Mouse (Mus musculus): ENCODE measurements around the gene Sap18b. TPM values are rescaled to one million over a fixed set of nuclear protein-coding genes. Genes with fewer than 3 reads are reported as not detected.

The Sap18b gene
- total and polyA plus RNA-seq, 2 experiments from 2014 or later, result 67.4 to 305 TPM

DNA sequence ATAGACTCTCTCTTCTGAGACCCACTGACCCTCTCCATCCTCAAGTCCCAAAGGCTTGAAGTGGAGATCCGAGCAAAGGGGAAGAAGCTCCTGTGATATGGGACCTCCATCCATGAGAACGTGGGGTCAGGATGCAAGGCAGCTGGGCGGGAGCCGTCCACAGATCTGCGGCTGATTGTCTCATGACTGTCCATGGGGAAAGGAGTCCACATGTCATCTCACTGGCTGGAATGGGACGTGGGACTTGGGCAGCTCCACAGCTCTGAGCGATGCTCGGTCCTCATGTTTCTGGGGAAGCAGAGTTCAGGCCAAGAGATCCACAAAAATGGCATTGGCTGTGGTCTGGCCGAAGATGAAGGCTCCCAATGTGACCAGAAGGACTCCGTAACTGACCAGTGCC lies 12.1 kb downstream of the Sap18b start:
- TF ChIP-seq CTCF (IDR thresholded peaks at IDR 0.05; ENCODE audit: low read depth), result no peak
- Histone ChIP-seq H3K27ac (ENCODE audit: low read depth, low read length) (no peak overlapping the region), H3K4me3 (ENCODE audit: low read depth, low read length) (no peak overlapping the region), H3K4me2 (ENCODE audit: low read depth) (no peak overlapping the region), H3K4me1 (ENCODE audit: insufficient read depth) (0 out of 2 replicates have a peak, but pooled peaks cover 7% of the 10 kb centered on the region), H3K9me3 (ENCODE audit: low read length) (no peaks in the 10 kb centered on the region), H3K27me3 (ENCODE audit: insufficient read depth, low read length) (no peaks in the 10 kb centered on the region), H3K36me3 (ENCODE audit: insufficient read depth) (peaks cover 21% of the 10 kb centered on the region), H3K9ac (no peak overlapping the region)
- WGBS, result 93% methylated on average over 10 of the region's 10 CpGs
- DNase-seq, result no peak
- no peak for ATAC-seq

DNA sequence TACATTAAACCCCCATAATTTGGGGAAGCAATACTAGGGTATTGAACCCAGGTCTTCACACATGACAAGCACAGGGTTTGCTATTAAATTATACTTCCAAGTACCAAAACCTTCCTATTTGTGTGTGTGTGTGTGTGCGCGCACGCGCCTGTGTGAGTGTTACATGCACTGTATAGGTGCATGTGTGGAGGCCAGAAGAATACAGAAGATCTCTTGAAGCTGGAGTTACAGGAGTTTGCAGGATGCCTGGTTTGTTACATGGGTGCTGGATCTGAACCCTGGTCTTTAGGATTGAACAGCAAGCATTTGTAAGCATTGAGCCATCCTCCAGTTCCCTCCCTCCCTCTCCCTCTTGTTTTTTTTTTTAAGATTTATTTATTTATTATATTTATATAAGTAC lies 14.1 kb downstream of the Sap18b start:
- H3K4me3 ChIP-seq (ENCODE audit: low read depth, low read length), result no peak overlapping the region
- WGBS, result over 99% methylated on average over 4 of the region's 4 CpGs
- H3K27ac ChIP-seq (ENCODE audit: low read depth, low read length), result no peak overlapping the region
- TF ChIP-seq CTCF (IDR thresholded peaks at IDR 0.05; ENCODE audit: low read depth), result no peak
- H3K4me1 ChIP-seq (ENCODE audit: insufficient read depth), result no peaks in the 10 kb centered on the region
- H3K9me3 ChIP-seq (ENCODE audit: low read length), result no peaks in the 10 kb centered on the region
- no peaks in the 10 kb centered on the region for H3K27me3 ChIP-seq (ENCODE audit: insufficient read depth, low read length)
- DNase-seq (no peak), ATAC-seq (no peak)
- H3K36me3 ChIP-seq (ENCODE audit: insufficient read depth), result peaks cover 31% of the 10 kb centered on the region
- no peak overlapping the region for H3K9ac ChIP-seq
- no peak overlapping the region for H3K4me2 ChIP-seq (ENCODE audit: low read depth)

DNA sequence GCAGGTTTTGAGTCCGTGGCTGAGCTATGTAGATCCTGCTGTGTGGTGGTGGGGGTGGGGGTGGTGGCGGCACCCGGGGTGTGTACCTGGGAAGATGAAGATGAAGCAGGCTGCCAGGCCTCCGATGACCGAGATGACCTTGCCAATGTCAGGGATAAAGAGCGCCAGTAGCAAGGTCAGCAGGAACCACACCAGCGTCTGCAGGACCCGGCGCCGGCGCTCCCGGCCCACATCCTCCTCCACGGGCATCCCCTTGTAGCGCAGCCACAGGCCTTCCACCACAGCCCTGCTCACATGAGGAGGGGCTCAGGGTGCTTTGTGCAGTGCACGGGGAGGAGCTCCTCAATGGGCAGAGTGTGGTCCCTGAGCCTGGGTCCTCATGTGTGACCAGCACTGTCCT lies 16.3 kb downstream of the Sap18b start:
- ATAC-seq (0 out of 2 replicates have a peak, but pooled peaks have one; percentile 5), DNase-seq (no peak)
- Histone ChIP-seq H3K27ac (ENCODE audit: low read depth, low read length) (no peak overlapping the region), H3K27me3 (ENCODE audit: insufficient read depth, low read length) (no peaks in the 10 kb centered on the region), H3K36me3 (ENCODE audit: insufficient read depth) (peaks cover 51% of the 10 kb centered on the region), H3K4me2 (ENCODE audit: low read depth) (no peak overlapping the region), H3K4me3 (ENCODE audit: low read depth, low read length) (no peak overlapping the region), H3K4me1 (ENCODE audit: insufficient read depth) (no peaks in the 10 kb centered on the region), H3K9ac (no peak overlapping the region), H3K9me3 (ENCODE audit: low read length) (no peaks in the 10 kb centered on the region)
- WGBS, result 91% methylated on average over 15 of the region's 15 CpGs
- no peak for TF ChIP-seq CTCF (IDR thresholded peaks at IDR 0.05; ENCODE audit: low read depth)

GRCm38 (mm10) chr8:95843968-95844367 lies 18.8 kb downstream of the Sap18b start:
- WGBS, result 92% methylated on average over 6 of the region's 6 CpGs
- no peaks in the 10 kb centered on the region for H3K27me3 ChIP-seq (ENCODE audit: insufficient read depth, low read length)
- H3K4me3 ChIP-seq (ENCODE audit: low read depth, low read length), result no peak overlapping the region
- H3K36me3 ChIP-seq (ENCODE audit: insufficient read depth), result peaks cover 54% of the 10 kb centered on the region
- no peak for ATAC-seq
- no peak overlapping the region for H3K27ac ChIP-seq (ENCODE audit: low read depth, low read length)
- no peak for DNase-seq
- no peaks in the 10 kb centered on the region for H3K9me3 ChIP-seq (ENCODE audit: low read length)
- TF ChIP-seq CTCF (IDR thresholded peaks at IDR 0.05; ENCODE audit: low read depth), result no peak
- H3K4me2 ChIP-seq (ENCODE audit: low read depth), result no peak overlapping the region
- H3K9ac ChIP-seq, result no peak overlapping the region
- no peaks in the 10 kb centered on the region for H3K4me1 ChIP-seq (ENCODE audit: insufficient read depth)

GRCm38 (mm10) chr8:95845026-95845425 lies 19.9 kb downstream of the Sap18b start:
- TF ChIP-seq CTCF (IDR thresholded peaks at IDR 0.05; ENCODE audit: low read depth), result no peak
- 95% methylated on average over 7 of the region's 7 CpGs for WGBS
- no peaks in the 10 kb centered on the region for H3K4me1 ChIP-seq (ENCODE audit: insufficient read depth)
- no peak overlapping the region for H3K9ac ChIP-seq
- peaks cover 47% of the 10 kb centered on the region for H3K36me3 ChIP-seq (ENCODE audit: insufficient read depth)
- no peak overlapping the region for H3K27ac ChIP-seq (ENCODE audit: low read depth, low read length)
- no peaks in the 10 kb centered on the region for H3K9me3 ChIP-seq (ENCODE audit: low read length)
- H3K4me2 ChIP-seq (ENCODE audit: low read depth), result no peak overlapping the region
- H3K4me3 ChIP-seq (ENCODE audit: low read depth, low read length), result no peak overlapping the region
- no peak for DNase-seq
- no peaks in the 10 kb centered on the region for H3K27me3 ChIP-seq (ENCODE audit: insufficient read depth, low read length)
- ATAC-seq, result no peak

- Histone ChIP-seq H3K4me1 (ENCODE audit: insufficient read depth) (peaks cover 5% of the 10 kb centered on the region; the same call in 1 of the 2 replicates), H3K27me3 (ENCODE audit: insufficient read depth, low read length) (no peaks in the 10 kb centered on the region), H3K9ac (no peak overlapping the region), H3K4me3 (ENCODE audit: low read depth, low read length) (no peak overlapping the region), H3K4me2 (ENCODE audit: low read depth) (no peak overlapping the region), H3K9me3 (ENCODE audit: low read length) (no peaks in the 10 kb centered on the region), H3K27ac (ENCODE audit: low read depth, low read length) (no peak overlapping the region), H3K36me3 (ENCODE audit: insufficient read depth) (peaks cover 39% of the 10 kb centered on the region)
- ATAC-seq (peak; percentile 41), DNase-seq (no peak)
- TF ChIP-seq CTCF (IDR thresholded peaks at IDR 0.05; ENCODE audit: low read depth), result no peak
- WGBS, result 88% methylated on average over 24 of the region's 24 CpGs
Observed at GRCm38 (mm10) chr8:95848061-95848551, 23.0 kb downstream of the Sap18b start.

DNA sequence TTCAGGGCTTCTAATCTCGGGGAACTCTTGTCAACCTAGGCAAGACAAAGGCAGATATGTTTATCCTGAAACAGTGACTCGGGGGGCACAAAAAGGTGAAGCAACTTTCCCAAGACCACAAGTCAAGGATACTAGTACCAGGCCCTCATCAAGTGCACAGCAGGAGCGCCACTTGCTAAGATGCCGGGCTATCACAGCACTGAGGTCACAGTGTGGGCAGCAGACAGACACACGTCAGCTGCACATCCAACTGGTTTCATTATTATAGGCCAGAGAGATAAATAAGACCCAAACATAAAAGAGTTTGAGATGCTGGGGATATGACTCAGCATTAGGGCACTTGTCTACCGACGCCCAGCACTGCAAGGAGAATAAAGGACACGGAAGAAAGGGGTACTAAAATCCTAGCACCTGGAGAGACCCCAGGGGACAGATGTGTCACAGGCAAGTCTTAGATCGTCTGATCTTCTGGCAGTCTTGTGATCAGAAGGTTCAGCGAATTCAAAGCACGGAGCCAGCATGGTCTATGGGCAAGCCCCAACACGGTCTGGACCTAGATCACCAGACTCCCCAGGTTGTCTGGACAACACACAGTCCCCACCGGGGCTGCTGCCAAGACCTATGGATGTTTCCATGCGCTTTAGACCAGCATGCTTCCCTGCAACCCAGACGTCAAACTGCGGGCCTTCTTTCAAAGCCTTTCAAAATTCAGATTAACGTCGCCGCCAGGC lies 23.8 kb downstream of the Sap18b start:
- H3K4me2 ChIP-seq (ENCODE audit: low read depth), result no peak overlapping the region
- no peak overlapping the region for H3K27ac ChIP-seq (ENCODE audit: low read depth, low read length)
- DNase-seq (no peak), ATAC-seq (no peak)
- H3K9me3 ChIP-seq (ENCODE audit: low read length), result no peaks in the 10 kb centered on the region
- 91% methylated on average over 19 of the region's 19 CpGs for WGBS
- H3K4me1 ChIP-seq (ENCODE audit: insufficient read depth), result peaks cover 5% of the 10 kb centered on the region; the same call in 1 of the 2 replicates
- H3K9ac ChIP-seq, result no peak overlapping the region
- no peaks in the 10 kb centered on the region for H3K27me3 ChIP-seq (ENCODE audit: insufficient read depth, low read length)
- H3K4me3 ChIP-seq (ENCODE audit: low read depth, low read length), result no peak overlapping the region
- no peak for TF ChIP-seq CTCF (IDR thresholded peaks at IDR 0.05; ENCODE audit: low read depth)
- H3K36me3 ChIP-seq (ENCODE audit: insufficient read depth), result peaks cover 32% of the 10 kb centered on the region

Measured in forebrain, postnatal 0 days (tissue).